Mouse (Mus musculus): ENCODE data around the gene Sept8. TPM values are rescaled to one million over a fixed set of nuclear protein-coding genes. Genes with fewer than 3 reads are reported as not detected.
A peak's percentile ranks its signal among the peaks of the same experiment; 100 is the strongest.

Gene Sept8
- polyA plus RNA-seq, 1 experiment from 2014 or later = 25.2 TPM

DNA sequence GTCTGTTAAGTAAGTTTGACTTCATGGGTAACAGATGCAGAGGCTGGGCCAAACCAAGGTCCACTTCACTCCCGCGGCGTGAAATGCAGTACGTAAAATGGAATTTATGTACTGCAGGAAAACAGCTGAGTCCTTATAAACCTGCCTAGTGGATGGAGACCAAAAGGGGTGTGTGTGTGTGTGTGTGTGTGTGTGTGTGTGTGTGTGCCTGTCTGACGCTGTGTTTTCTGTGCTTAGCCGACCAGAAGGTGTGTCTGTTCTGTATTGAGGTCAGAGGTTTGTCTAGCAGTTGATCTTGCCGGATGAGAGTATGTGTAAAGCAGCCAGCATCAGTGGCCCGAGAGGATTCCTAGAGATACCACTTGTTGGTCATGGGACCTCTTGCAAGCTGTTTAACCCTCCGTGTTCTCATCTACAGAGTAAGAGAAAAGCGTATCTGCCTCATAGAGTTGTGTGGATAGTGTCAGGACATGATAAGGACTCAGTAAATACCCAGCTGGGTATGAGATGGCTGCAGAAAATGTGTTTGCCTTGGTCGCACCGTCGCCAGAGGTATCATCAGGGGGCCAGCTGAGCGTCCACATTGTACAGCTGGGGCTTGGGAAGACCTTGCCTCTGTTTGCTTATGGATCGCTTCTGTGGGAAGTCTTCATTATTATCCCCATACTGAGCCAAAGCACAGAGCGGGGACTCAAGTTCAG, 2.2 kb downstream of the Sept8 start:
- H3K4me3 ChIP-seq = peak overlapping the region; percentile 81
- WGBS = 54% methylated on average over 16 of the region's 16 CpGs
- no peak overlapping the region for H3K27ac ChIP-seq
- peaks cover 29% of the 10 kb centered on the region for H3K4me1 ChIP-seq
- no peaks in the 10 kb centered on the region for H3K9me3 ChIP-seq
- no peak overlapping the region for H3K9ac ChIP-seq
- H3K36me3 ChIP-seq = no peaks in the 10 kb centered on the region
- 0 out of 2 replicates have a peak, but pooled peaks cover 7% of the 10 kb centered on the region for H3K27me3 ChIP-seq (replicated peaks)
- peak overlapping the region; percentile 82 for H3K4me2 ChIP-seq (replicated peaks)
- no peak for ATAC-seq (ENCODE audit: low FRiP score, low read depth)

DNA sequence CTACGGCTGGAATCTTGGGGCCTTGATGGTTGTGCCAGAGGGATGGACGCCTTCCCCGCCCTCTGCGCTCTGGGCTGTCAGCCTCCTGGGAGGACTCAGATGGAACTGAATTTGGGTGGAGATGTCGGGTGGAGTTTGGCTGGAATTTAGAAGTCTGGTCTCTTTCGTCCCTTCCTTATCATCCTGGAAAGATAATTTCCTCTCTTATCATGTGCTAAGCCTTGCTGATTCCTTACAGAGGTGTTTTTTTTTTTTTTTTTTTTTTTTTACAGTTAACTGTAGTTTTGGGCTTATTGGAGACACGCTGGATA, 2.7 kb downstream of the Sept8 start:
- no peak for ATAC-seq (ENCODE audit: low FRiP score, low read depth)

DNA sequence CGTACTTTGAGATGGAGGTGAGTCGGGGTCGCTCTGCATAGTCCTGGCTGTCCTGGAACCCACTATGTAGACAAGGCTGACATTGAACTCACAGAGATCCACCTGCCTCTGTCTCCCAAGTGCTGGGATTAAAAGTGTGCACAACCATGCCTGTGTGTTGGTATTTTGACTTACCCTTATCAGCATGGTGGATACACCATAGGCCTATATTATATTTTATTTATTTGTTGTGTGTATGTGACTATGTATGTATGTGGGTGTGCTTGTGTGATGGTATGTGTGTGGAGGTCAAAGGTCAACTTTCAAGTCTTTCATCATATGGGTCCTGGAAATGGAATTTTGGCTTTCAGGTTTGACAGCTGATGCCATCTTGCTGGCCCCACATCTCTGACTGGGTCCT, 3.3 kb downstream of the Sept8 start:
- H3K9ac ChIP-seq = no peak overlapping the region
- no peak overlapping the region for H3K4me2 ChIP-seq (replicated peaks)
- WGBS = 96% methylated on average over 3 of the region's 3 CpGs
- no peaks in the 10 kb centered on the region for H3K9me3 ChIP-seq
- no peak overlapping the region for H3K4me3 ChIP-seq
- ATAC-seq (ENCODE audit: low FRiP score, low read depth) = no peak
- H3K36me3 ChIP-seq = no peaks in the 10 kb centered on the region
- no peak overlapping the region for H3K27ac ChIP-seq
- H3K4me1 ChIP-seq = peaks cover 29% of the 10 kb centered on the region
- H3K27me3 ChIP-seq (replicated peaks) = 0 out of 2 replicates have a peak, but pooled peaks cover 7% of the 10 kb centered on the region

More for the DNA sequence above, 2.7 kb downstream of the Sept8 start:
- Histone ChIP-seq H3K9ac (no peak overlapping the region), H3K27me3 (replicated peaks) (0 out of 2 replicates have a peak, but pooled peaks cover 7% of the 10 kb centered on the region), H3K4me2 (replicated peaks) (peak overlapping the region; percentile 82), H3K4me3 (no peak overlapping the region), H3K4me1 (peaks cover 29% of the 10 kb centered on the region), H3K9me3 (no peaks in the 10 kb centered on the region), H3K27ac (no peak overlapping the region), H3K36me3 (no peaks in the 10 kb centered on the region)
- 90% methylated on average over 7 of the region's 7 CpGs for WGBS

DNA sequence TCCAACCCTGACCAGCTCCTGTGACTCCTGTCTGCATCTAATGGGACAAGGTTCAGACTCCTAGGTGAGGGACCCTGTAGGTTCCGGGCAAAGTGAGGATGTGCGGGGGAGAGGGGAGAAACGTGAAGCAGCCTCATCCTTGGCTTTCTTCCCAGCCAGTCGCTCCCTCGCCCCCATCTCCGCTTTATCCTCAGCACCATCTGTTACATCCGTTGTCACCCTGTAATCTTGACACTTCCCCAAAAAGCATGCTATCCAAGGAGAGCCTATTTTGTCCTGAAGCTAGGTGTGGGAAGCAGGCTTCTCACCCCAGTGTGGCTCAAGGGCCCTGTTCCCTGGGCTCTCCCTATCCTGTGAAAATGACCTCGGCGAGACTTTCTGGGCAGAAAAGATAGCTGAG, 3.9 kb downstream of the Sept8 start:
- H3K9me3 ChIP-seq = no peaks in the 10 kb centered on the region
- 76% methylated on average over 9 of the region's 9 CpGs for WGBS

DNA sequence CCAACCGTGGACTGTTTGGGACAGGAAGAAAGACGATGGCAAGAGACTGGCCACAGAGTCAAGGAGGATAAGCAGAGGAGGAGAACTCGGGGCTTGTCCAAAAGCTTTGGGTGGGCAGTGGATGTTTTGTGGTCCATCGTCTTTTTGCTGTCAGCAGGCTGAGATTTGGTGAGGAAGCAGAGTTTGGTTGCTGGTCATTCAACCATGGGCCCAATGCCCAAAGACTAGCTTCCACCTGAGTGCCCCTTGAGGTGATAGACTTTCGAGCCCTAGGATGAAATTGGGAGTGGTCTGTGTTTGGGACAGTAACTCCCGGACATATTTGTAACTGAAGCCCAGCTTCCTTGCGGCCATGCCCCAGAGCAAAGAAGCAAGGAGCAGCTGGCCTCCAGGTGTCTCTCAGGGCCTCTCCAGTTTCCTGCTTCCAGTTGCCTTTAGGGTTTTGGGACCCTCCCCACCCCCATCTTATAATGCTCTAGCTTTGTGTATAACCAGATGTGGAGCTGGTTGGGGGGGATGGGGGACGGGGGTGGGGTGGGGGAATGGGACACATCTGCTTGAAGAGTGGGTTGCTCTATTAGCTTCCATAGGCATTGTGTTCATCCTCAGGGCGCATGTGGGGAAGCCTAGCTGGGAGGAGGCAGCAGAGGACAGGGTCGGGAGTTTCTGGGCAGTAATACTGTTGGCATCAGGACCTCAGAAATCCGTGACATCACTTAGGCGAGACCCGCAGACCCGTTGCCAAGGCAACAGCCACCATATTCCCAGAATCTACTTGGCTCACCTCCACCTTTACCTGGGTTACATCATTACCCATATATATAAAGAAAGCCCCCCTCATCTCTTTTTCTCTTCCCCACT, 4.7 kb downstream of the Sept8 start:
- H3K9me3 ChIP-seq = no peaks in the 10 kb centered on the region
- 80% methylated on average over 14 of the region's 14 CpGs for WGBS
- ATAC-seq (ENCODE audit: low FRiP score, low read depth) = no peak
- peaks cover 29% of the 10 kb centered on the region for H3K4me1 ChIP-seq
- no peak overlapping the region for H3K4me3 ChIP-seq
- no peaks in the 10 kb centered on the region for H3K36me3 ChIP-seq
- H3K4me2 ChIP-seq (replicated peaks) = no peak overlapping the region
- H3K27me3 ChIP-seq (replicated peaks) = 0 out of 2 replicates have a peak, but pooled peaks cover 2% of the 10 kb centered on the region
- no peak overlapping the region for H3K27ac ChIP-seq
- H3K9ac ChIP-seq = no peak overlapping the region

More for the DNA sequence above, 3.9 kb downstream of the Sept8 start:
- H3K27ac ChIP-seq = no peak overlapping the region
- no peak overlapping the region for H3K4me3 ChIP-seq
- H3K4me2 ChIP-seq (replicated peaks) = no peak overlapping the region
- no peak overlapping the region for H3K9ac ChIP-seq
- 0 out of 2 replicates have a peak, but pooled peaks cover 7% of the 10 kb centered on the region for H3K27me3 ChIP-seq (replicated peaks)
- no peaks in the 10 kb centered on the region for H3K36me3 ChIP-seq
- ATAC-seq (ENCODE audit: low FRiP score, low read depth) = no peak
- peaks cover 29% of the 10 kb centered on the region for H3K4me1 ChIP-seq

DNA sequence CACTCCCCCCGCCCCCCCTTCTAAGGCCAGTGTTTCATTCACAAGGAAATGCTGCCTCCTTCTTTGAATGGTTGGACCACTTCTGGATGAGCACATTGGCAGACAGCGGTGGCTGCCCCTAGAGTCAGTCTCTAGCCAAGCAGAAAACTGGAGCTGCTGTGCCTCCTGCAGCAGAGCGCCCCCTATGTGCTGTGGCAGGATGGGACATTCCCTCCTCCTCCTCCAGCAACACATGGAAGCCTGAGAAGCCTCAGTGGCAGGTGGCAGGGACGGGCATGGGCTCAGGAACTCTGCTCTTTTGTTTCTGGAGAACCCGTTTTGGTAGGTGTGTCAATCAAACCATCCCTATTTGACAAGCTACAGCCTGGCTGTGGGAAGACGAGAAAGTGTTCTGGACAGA, 5.8 kb downstream of the Sept8 start:
- no peak for ATAC-seq (ENCODE audit: low FRiP score, low read depth)
- Histone ChIP-seq H3K36me3 (no peaks in the 10 kb centered on the region), H3K4me1 (peaks cover 30% of the 10 kb centered on the region), H3K27me3 (replicated peaks) (no peaks in the 10 kb centered on the region), H3K9ac (no peak overlapping the region), H3K4me3 (no peak overlapping the region), H3K27ac (no peak overlapping the region), H3K9me3 (no peaks in the 10 kb centered on the region), H3K4me2 (replicated peaks) (no peak overlapping the region)
- 77% methylated on average over 6 of the region's 6 CpGs for WGBS

GRCm38 (mm10) chr11:53525461-53525860, 6.4 kb downstream of the Sept8 start:
- WGBS = 53% methylated on average over 4 of the region's 4 CpGs

GRCm38 (mm10) chr11:53528397-53529252, 9.6 kb downstream of the Sept8 start:
- H3K27ac ChIP-seq = no peak overlapping the region
- no peak overlapping the region for H3K4me2 ChIP-seq (replicated peaks)
- no peaks in the 10 kb centered on the region for H3K36me3 ChIP-seq
- H3K4me3 ChIP-seq = no peak overlapping the region
- H3K9ac ChIP-seq = no peak overlapping the region
- H3K9me3 ChIP-seq = no peaks in the 10 kb centered on the region
- 0 out of 2 replicates have a peak, but pooled peaks cover 4% of the 10 kb centered on the region for H3K4me1 ChIP-seq
- no peak for ATAC-seq (ENCODE audit: low FRiP score, low read depth)
- 65% methylated on average over 9 of the region's 9 CpGs for WGBS
- H3K27me3 ChIP-seq (replicated peaks) = no peaks in the 10 kb centered on the region

More at GRCm38 (mm10) chr11:53525461-53525860, 6.4 kb downstream of the Sept8 start:
- Histone ChIP-seq H3K36me3 (no peaks in the 10 kb centered on the region), H3K4me2 (replicated peaks) (no peak overlapping the region), H3K9me3 (no peaks in the 10 kb centered on the region), H3K27me3 (replicated peaks) (no peaks in the 10 kb centered on the region), H3K4me1 (peaks cover 25% of the 10 kb centered on the region), H3K9ac (no peak overlapping the region), H3K27ac (no peak overlapping the region), H3K4me3 (no peak overlapping the region)
- ATAC-seq (ENCODE audit: low FRiP score, low read depth) = no peak

DNA sequence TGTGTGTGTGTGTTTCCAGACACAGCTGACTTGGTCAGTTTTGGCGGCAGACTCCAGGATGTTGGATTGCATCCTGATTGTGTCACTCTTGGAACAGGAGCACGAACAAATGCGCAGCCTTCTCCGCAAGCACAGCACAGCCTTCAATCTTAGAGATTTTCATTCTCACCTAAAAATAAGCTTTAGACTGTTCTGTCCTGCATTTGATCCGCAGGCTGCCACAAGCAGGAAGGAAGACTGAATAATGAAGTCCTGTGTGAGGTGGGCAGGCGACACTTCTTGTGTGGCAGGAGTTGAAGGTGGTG, 10.1 kb downstream of the Sept8 start:
- no peak for ATAC-seq (ENCODE audit: low FRiP score, low read depth)
- H3K9ac ChIP-seq = no peak overlapping the region
- peaks cover 3% of the 10 kb centered on the region for H3K36me3 ChIP-seq
- no peak overlapping the region for H3K4me3 ChIP-seq
- WGBS = 67% methylated on average over 6 of the region's 6 CpGs
- H3K4me1 ChIP-seq = 0 out of 2 replicates have a peak, but pooled peaks cover 4% of the 10 kb centered on the region
- no peaks in the 10 kb centered on the region for H3K9me3 ChIP-seq
- H3K4me2 ChIP-seq (replicated peaks) = no peak overlapping the region
- H3K27me3 ChIP-seq (replicated peaks) = no peaks in the 10 kb centered on the region
- H3K27ac ChIP-seq = no peak overlapping the region

- H3K9ac ChIP-seq = no peak overlapping the region
- H3K27me3 ChIP-seq (replicated peaks) = no peaks in the 10 kb centered on the region
- H3K9me3 ChIP-seq = no peaks in the 10 kb centered on the region
- H3K4me3 ChIP-seq = no peak overlapping the region
- H3K36me3 ChIP-seq = peaks cover 11% of the 10 kb centered on the region
- 0 out of 2 replicates have a peak, but pooled peaks cover 4% of the 10 kb centered on the region for H3K4me1 ChIP-seq
- ATAC-seq (ENCODE audit: low FRiP score, low read depth) = no peak
- no peak overlapping the region for H3K4me2 ChIP-seq (replicated peaks)
- 88% methylated on average over 9 of the region's 9 CpGs for WGBS
- H3K27ac ChIP-seq = no peak overlapping the region
Measured at GRCm38 (mm10) chr11:53530001-53530400, 10.9 kb downstream of the Sept8 start.

DNA sequence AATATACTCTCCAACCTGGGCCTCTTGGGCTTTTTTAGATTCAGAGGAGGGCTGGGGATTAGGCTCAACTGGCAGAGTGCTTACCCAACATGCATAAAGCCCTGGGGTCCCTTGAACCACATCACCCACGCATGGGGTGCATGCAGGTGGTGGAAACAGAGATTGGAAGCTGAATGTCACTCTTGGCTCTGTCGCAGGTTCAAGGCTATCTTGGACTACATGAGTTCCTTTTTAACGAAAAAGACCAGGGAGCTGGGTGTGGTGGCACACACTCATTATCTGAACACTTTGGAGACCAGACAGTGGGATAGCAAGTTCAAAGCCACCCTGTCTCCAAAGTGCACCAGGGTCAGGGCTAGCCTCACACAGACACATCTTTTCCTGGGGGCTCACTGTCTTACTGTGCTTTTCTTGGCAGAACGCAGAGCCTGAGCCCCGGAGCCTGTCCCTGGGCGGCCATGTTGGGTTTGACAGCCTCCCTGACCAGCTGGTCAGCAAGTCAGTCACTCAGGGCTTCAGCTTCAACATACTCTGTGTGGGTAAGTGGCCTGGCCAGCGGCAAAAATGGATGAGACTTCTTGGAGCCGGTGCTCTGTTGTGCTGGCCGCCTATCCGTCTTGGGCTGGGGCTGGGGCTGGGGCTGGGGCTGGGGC, 12.6 kb downstream of the Sept8 start:
- no peak overlapping the region for H3K27ac ChIP-seq
- H3K27me3 ChIP-seq (replicated peaks) = no peaks in the 10 kb centered on the region
- no peak overlapping the region for H3K4me3 ChIP-seq
- 0 out of 2 replicates have a peak, but pooled peaks cover 4% of the 10 kb centered on the region for H3K4me1 ChIP-seq
- ATAC-seq (ENCODE audit: low FRiP score, low read depth) = no peak
- peaks cover 28% of the 10 kb centered on the region for H3K36me3 ChIP-seq
- H3K9ac ChIP-seq = no peak overlapping the region
- 89% methylated on average over 10 of the region's 10 CpGs for WGBS
- H3K9me3 ChIP-seq = no peaks in the 10 kb centered on the region
- no peak overlapping the region for H3K4me2 ChIP-seq (replicated peaks)
